Mouse (Mus musculus): ENCODE measurements around the gene Zmynd15. TPM values are rescaled to one million over a fixed set of nuclear protein-coding genes. Genes with fewer than 3 reads are reported as not detected.

Gene Zmynd15
- polyA plus RNA-seq, 1 experiment from 2014 or later: 0.45 TPM

DNA sequence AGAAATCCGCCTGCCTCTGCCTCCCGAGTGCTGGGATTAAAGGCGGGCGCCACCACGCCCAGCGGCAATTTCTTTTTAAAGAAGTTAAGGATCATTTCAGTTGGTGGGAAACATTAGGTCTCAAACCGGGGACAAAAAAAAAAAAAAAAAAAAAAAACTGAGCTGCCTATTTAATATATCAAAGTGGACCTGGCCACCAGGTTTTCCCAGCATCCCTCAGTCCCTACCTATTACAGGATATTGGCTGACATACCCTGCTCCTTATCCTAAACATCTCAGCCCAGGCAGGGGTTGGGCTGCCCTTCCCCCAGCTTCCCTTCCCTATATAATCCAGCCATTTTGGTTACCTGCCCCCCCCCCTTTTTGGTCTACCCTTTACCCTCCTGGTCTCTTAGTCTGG is 52.6 kb downstream of the Zmynd15 start:
- WGBS: 91% methylated on average over 7 of the region's 7 CpGs
- Histone ChIP-seq H3K9ac (no peak overlapping the region), H3K9me3 (no peaks in the 10 kb centered on the region), H3K4me1 (replicated peaks) (peaks cover 15% of the 10 kb centered on the region), H3K27ac (no peak overlapping the region), H3K4me2 (no peak overlapping the region), H3K4me3 (no peak overlapping the region), H3K27me3 (peaks cover 16% of the 10 kb centered on the region; the same call in 1 of the 2 replicates), H3K36me3 (no peaks in the 10 kb centered on the region)
- no peak for ATAC-seq (ENCODE audit: low FRiP score)

DNA sequence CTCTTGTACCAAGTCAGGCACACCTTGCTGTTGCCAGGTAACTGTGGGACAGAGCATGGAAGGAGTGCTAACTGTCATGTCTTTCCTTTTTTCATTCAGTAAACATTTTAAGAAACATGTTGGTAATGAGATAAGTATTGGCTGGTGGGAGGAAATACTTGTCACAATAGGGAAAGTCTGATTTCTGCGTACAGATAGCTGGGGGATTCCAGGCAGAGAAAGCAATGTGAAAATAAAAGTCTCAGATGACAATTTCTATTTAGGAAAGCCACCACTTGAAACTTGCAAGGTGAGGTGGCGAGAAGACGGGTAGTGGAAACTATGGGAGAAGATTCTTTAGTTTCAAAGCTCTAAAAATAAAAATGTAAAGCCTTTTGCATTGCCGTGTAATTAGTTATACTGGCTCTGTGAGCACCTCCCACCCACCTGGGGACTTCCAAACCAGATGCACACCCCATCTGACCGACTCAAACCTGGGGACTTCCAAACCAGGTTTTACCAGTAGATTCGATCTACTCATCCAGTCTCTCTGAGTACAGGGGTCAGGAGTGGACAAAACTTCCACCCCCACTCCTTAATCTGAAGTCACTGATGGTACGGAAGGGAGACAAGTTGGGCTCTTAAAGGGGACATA is 53.6 kb downstream of the Zmynd15 start:
- Histone ChIP-seq H3K9me3 (no peaks in the 10 kb centered on the region), H3K4me1 (replicated peaks) (peaks cover 15% of the 10 kb centered on the region), H3K36me3 (no peaks in the 10 kb centered on the region), H3K4me2 (no peak overlapping the region), H3K27ac (no peak overlapping the region), H3K27me3 (peaks cover 16% of the 10 kb centered on the region; the same call in 1 of the 2 replicates), H3K4me3 (no peak overlapping the region), H3K9ac (no peak overlapping the region)
- no peak for ATAC-seq (ENCODE audit: low FRiP score)
- WGBS: 82% methylated on average over 7 of the region's 7 CpGs

DNA sequence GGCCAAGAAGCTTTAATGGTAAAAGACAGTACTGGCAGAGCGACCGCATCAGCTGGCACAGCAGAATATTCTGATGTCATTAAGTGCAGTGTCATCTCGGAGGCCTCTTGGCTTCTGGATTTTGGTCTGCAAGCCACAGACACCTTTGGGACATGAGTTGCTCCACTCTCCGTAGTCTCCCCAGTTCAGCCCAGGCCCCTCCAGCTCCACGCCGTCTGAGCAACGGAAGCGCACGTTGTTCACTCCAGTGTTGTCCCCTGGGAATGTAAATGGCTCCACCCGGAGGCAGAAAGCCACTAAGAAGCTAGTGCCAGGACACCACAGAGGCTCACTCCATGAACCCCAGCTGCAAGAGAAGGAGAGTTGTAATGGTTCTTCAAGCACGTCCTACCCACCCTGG is 54.3 kb downstream of the Zmynd15 start:
- Histone ChIP-seq H3K4me2 (no peak overlapping the region), H3K9me3 (no peaks in the 10 kb centered on the region), H3K27ac (no peak overlapping the region), H3K4me1 (replicated peaks) (peaks cover 15% of the 10 kb centered on the region), H3K27me3 (peaks cover 14% of the 10 kb centered on the region; the same call in 1 of the 2 replicates), H3K4me3 (no peak overlapping the region), H3K36me3 (no peaks in the 10 kb centered on the region), H3K9ac (peak overlapping the region; percentile 24; the same call in 1 of the 2 replicates)
- ATAC-seq (ENCODE audit: low FRiP score): no peak
- 40% methylated on average over 11 of the region's 11 CpGs for WGBS

DNA sequence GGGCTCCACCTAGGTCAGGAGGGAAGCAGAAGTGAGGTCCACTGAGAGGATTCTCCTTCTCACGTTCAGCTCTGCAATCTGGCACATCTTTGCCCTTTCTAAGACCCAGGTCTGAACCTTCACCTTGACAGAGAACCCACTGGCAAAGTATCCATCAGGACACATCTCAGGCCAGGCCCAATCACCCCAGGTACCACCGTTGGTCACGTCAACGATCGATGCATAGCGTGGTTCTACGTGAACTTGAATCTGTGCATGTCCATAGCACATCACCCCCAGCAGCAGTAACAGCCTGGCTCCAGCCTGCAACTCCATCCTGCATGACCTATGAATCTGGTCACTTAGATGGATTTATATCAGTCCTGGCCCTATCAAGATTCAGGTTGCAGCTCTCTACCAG is 55.1 kb downstream of the Zmynd15 start, which contains the start of gene Vmo1:
Gene Vmo1 (minus strand): TSS at position 329 of the 400 bp plus-strand sequence.
- H3K4me2 ChIP-seq: no peak within 1 kb of the TSS
- H3K27me3 ChIP-seq: peaks cover 9% of the 10 kb centered on the region; the same call in 1 of the 2 replicates
- peak within 1 kb of the TSS; percentile 24; the same call in 1 of the 2 replicates for H3K9ac ChIP-seq
- no peaks in the 10 kb centered on the region for H3K9me3 ChIP-seq
- no peak within 1 kb of the TSS for H3K4me3 ChIP-seq
- peaks cover 15% of the 10 kb centered on the region for H3K4me1 ChIP-seq (replicated peaks)
- H3K36me3 ChIP-seq: no peaks in the 10 kb centered on the region
- no peak for ATAC-seq (ENCODE audit: low FRiP score)
- WGBS: 92% methylated on average over 7 of the region's 7 CpGs
- H3K27ac ChIP-seq: no peak within 1 kb of the TSS

Small RNAs within 50 kb of the gene (microRNA-seq; reads per million reads assigned to microRNA genes)
- not detected for gene Mir7115

Other genes with a start within 250 kb of the Zmynd15 start
- 3.1 and 4.6 TPM in 2 replicates for gene Slc16a11, start 246.7 kb upstream of the Zmynd15 start, polyA plus RNA-seq (2015; fragmentation: Nextera tagmentation; extraction: Ambion mirVana)
- gene Slc16a13, start 238.4 kb upstream of the Zmynd15 start, polyA plus RNA-seq (2015; fragmentation: Nextera tagmentation; extraction: Ambion mirVana): 16.1 and 18.1 TPM in 2 replicates
- 5.0 and 5.5 TPM in 2 replicates for gene Bcl6b, start 229.6 kb upstream of the Zmynd15 start, polyA plus RNA-seq (2015; fragmentation: Nextera tagmentation; extraction: Ambion mirVana)
- gene 0610010K14Rik, start 221.5 kb upstream of the Zmynd15 start, polyA plus RNA-seq (2015; fragmentation: Nextera tagmentation; extraction: Ambion mirVana): 193 and 201 TPM in 2 replicates
- 12.4 and 14.7 TPM in 2 replicates for gene Gm21988, start 219.6 kb upstream of the Zmynd15 start, polyA plus RNA-seq (2015; fragmentation: Nextera tagmentation; extraction: Ambion mirVana)
- gene Rnasek, start 219.6 kb upstream of the Zmynd15 start, polyA plus RNA-seq (2015; fragmentation: Nextera tagmentation; extraction: Ambion mirVana): 340 and 342 TPM in 2 replicates
- 2.1 and 2.8 TPM in 2 replicates for gene Alox12, start 204.1 kb upstream of the Zmynd15 start, polyA plus RNA-seq (2015; fragmentation: Nextera tagmentation; extraction: Ambion mirVana)
- gene Alox12e, start 136.8 kb upstream of the Zmynd15 start, polyA plus RNA-seq (2015; fragmentation: Nextera tagmentation; extraction: Ambion mirVana): not detected in 2 replicates
- gene Alox15, start 107.4 kb upstream of the Zmynd15 start, polyA plus RNA-seq (2015; fragmentation: Nextera tagmentation; extraction: Ambion mirVana): 0.10 TPM in 1 of 2 replicates, not detected in the other
- gene Pelp1, start 49.4 kb upstream of the Zmynd15 start, polyA plus RNA-seq (2015; fragmentation: Nextera tagmentation; extraction: Ambion mirVana): 33.3 and 33.6 TPM in 2 replicates
- 47.6 and 50.2 TPM in 2 replicates for gene Arrb2, start 26.8 kb upstream of the Zmynd15 start, polyA plus RNA-seq (2015; fragmentation: Nextera tagmentation; extraction: Ambion mirVana)
- 43.2 and 45.5 TPM in 2 replicates for gene Med11, start 7.5 kb upstream of the Zmynd15 start, polyA plus RNA-seq (2015; fragmentation: Nextera tagmentation; extraction: Ambion mirVana)
- gene Cxcl16, start 551 bp downstream of the Zmynd15 start, polyA plus RNA-seq (2015; fragmentation: Nextera tagmentation; extraction: Ambion mirVana): 4.6 and 6.7 TPM in 2 replicates
- gene Tm4sf5, start 45.8 kb downstream of the Zmynd15 start, polyA plus RNA-seq (2015; fragmentation: Nextera tagmentation; extraction: Ambion mirVana): 0.83 and 2.3 TPM in 2 replicates
- 0.31 TPM in 1 of 2 replicates, not detected in the other for gene Vmo1, start 55.2 kb downstream of the Zmynd15 start, polyA plus RNA-seq (2015; fragmentation: Nextera tagmentation; extraction: Ambion mirVana)
- gene Gltpd2, start 59.8 kb downstream of the Zmynd15 start, polyA plus RNA-seq (2015; fragmentation: Nextera tagmentation; extraction: Ambion mirVana): 0.25 and 0.29 TPM in 2 replicates
- gene Psmb6, start 65.9 kb downstream of the Zmynd15 start, polyA plus RNA-seq (2015; fragmentation: Nextera tagmentation; extraction: Ambion mirVana): 802 and 803 TPM in 2 replicates
- not detected in 2 replicates for gene Gm40193, start 73.5 kb downstream of the Zmynd15 start, polyA plus RNA-seq (2015; fragmentation: Nextera tagmentation; extraction: Ambion mirVana)
- 9.0 and 10.1 TPM in 2 replicates for gene Pld2, start 80.6 kb downstream of the Zmynd15 start, polyA plus RNA-seq (2015; fragmentation: Nextera tagmentation; extraction: Ambion mirVana)
- 14.2 and 15.3 TPM in 2 replicates for gene Mink1, start 103.4 kb downstream of the Zmynd15 start, polyA plus RNA-seq (2015; fragmentation: Nextera tagmentation; extraction: Ambion mirVana)
- gene 4930544D05Rik, start 156.4 kb downstream of the Zmynd15 start, polyA plus RNA-seq (2015; fragmentation: Nextera tagmentation; extraction: Ambion mirVana): not detected in 2 replicates
- gene Chrne, start 159.8 kb downstream of the Zmynd15 start, polyA plus RNA-seq (2015; fragmentation: Nextera tagmentation; extraction: Ambion mirVana): not detected in 2 replicates
- gene Gp1ba, start 179.7 kb downstream of the Zmynd15 start, polyA plus RNA-seq (2015; fragmentation: Nextera tagmentation; extraction: Ambion mirVana): 0.16 and 0.21 TPM in 2 replicates
- gene Rnf167, start 187.8 kb downstream of the Zmynd15 start, polyA plus RNA-seq (2015; fragmentation: Nextera tagmentation; extraction: Ambion mirVana): 109 TPM in 2 replicates
- gene Slc25a11, start 188.0 kb downstream of the Zmynd15 start, polyA plus RNA-seq (2015; fragmentation: Nextera tagmentation; extraction: Ambion mirVana): 159 and 173 TPM in 2 replicates
- 851 and 865 TPM in 2 replicates for gene Pfn1, start 195.2 kb downstream of the Zmynd15 start, polyA plus RNA-seq (2015; fragmentation: Nextera tagmentation; extraction: Ambion mirVana)
- 7.1 and 9.2 TPM in 2 replicates for gene Eno3, start 197.8 kb downstream of the Zmynd15 start, polyA plus RNA-seq (2015; fragmentation: Nextera tagmentation; extraction: Ambion mirVana)
- 162 and 169 TPM in 2 replicates for gene Spag7, start 210.0 kb downstream of the Zmynd15 start, polyA plus RNA-seq (2015; fragmentation: Nextera tagmentation; extraction: Ambion mirVana)
- gene Camta2, start 228.7 kb downstream of the Zmynd15 start, polyA plus RNA-seq (2015; fragmentation: Nextera tagmentation; extraction: Ambion mirVana): 15.2 and 15.3 TPM in 2 replicates
- gene Inca1, start 240.7 kb downstream of the Zmynd15 start, polyA plus RNA-seq (2015; fragmentation: Nextera tagmentation; extraction: Ambion mirVana): 1.6 TPM in 2 replicates
- 1.5 and 1.7 TPM in 2 replicates for gene Kif1c, start 241.1 kb downstream of the Zmynd15 start, polyA plus RNA-seq (2015; fragmentation: Nextera tagmentation; extraction: Ambion mirVana)